Mouse (Mus musculus): ENCODE data around the gene Metap1d. TPM values are rescaled to one million over a fixed set of nuclear protein-coding genes. Genes with fewer than 3 reads are reported as not detected.

Metap1d gene
- 1.4 and 3.1 TPM in 2 replicates for polyA plus RNA-seq (2012)

- Histone ChIP-seq H3K27me3 (ENCODE audit: control insufficient read depth) (peaks cover 2% of the 10 kb centered on the region), H3K9me3 (ENCODE audit: control insufficient read depth, low read length) (peaks cover 5% of the 10 kb centered on the region; the same call in 1 of the 2 replicates), H3K4me3 (replicated peaks) (peak within 1 kb of the TSS; percentile 90), H3K36me3 (ENCODE audit: control insufficient read depth) (peaks cover 11% of the 10 kb centered on the region), H3K4me1 (ENCODE audit: control insufficient read depth) (peaks cover 66% of the 10 kb centered on the region)
- TF ChIP-seq GATA1 (IDR thresholded peaks at IDR 0.05; ENCODE audit: low read length) (no peak), TAL1 (IDR thresholded peaks at IDR 0.05; ENCODE audit: low read length) (no peak)
Observed at GRCm38 (mm10) chr2:71453161-71453916, at the start of gene Metap1d. Gene Metap1d (plus strand): TSS chr2:71453276.

GRCm38 (mm10) chr2:71405613-71406012, 47.5 kb upstream of the Metap1d start:
- no peak for TF ChIP-seq GATA1 (IDR thresholded peaks at IDR 0.05; ENCODE audit: low read length)
- peaks cover 62% of the 10 kb centered on the region for H3K36me3 ChIP-seq (ENCODE audit: control insufficient read depth)
- H3K4me3 ChIP-seq (replicated peaks) = no peak overlapping the region

GRCm38 (mm10) chr2:71418760-71419280, 34.3 kb upstream of the Metap1d start:
- Histone ChIP-seq H3K27me3 (ENCODE audit: control insufficient read depth) (no peaks in the 10 kb centered on the region), H3K4me3 (replicated peaks) (no peak overlapping the region), H3K4me1 (ENCODE audit: control insufficient read depth) (peaks cover 4% of the 10 kb centered on the region), H3K36me3 (ENCODE audit: control insufficient read depth) (peaks cover 83% of the 10 kb centered on the region), H3K9me3 (ENCODE audit: control insufficient read depth, low read length) (no peaks in the 10 kb centered on the region)
- no peak for TF ChIP-seq GATA1 (IDR thresholded peaks at IDR 0.05; ENCODE audit: low read length)
- TF ChIP-seq TAL1 (IDR thresholded peaks at IDR 0.05; ENCODE audit: low read length) = no peak

More at GRCm38 (mm10) chr2:71405613-71406012, 47.5 kb upstream of the Metap1d start:
- Histone ChIP-seq H3K4me1 (ENCODE audit: control insufficient read depth) (no peaks in the 10 kb centered on the region; the same call in 1 of the 2 replicates), H3K9me3 (ENCODE audit: control insufficient read depth, low read length) (no peaks in the 10 kb centered on the region), H3K27me3 (ENCODE audit: control insufficient read depth) (no peaks in the 10 kb centered on the region)

GRCm38 (mm10) chr2:71419408-71419807, 33.7 kb upstream of the Metap1d start:
- TF ChIP-seq TAL1 (IDR thresholded peaks at IDR 0.05; ENCODE audit: low read length) (no peak), GATA1 (IDR thresholded peaks at IDR 0.05; ENCODE audit: low read length) (no peak)
- Histone ChIP-seq H3K36me3 (ENCODE audit: control insufficient read depth) (peaks cover 85% of the 10 kb centered on the region), H3K9me3 (ENCODE audit: control insufficient read depth, low read length) (no peaks in the 10 kb centered on the region), H3K27me3 (ENCODE audit: control insufficient read depth) (no peaks in the 10 kb centered on the region), H3K4me3 (replicated peaks) (no peak overlapping the region), H3K4me1 (ENCODE audit: control insufficient read depth) (peaks cover 9% of the 10 kb centered on the region)

GRCm38 (mm10) chr2:71420895-71421425, 32.1 kb upstream of the Metap1d start:
- TF ChIP-seq GATA1 (IDR thresholded peaks at IDR 0.05; ENCODE audit: low read length) (no peak), TAL1 (IDR thresholded peaks at IDR 0.05; ENCODE audit: low read length) (no peak)
- H3K9me3 ChIP-seq (ENCODE audit: control insufficient read depth, low read length) = no peaks in the 10 kb centered on the region
- H3K36me3 ChIP-seq (ENCODE audit: control insufficient read depth) = peaks cover 82% of the 10 kb centered on the region

GRCm38 (mm10) chr2:71424545-71424944, 28.5 kb upstream of the Metap1d start:
- TF ChIP-seq GATA1 (IDR thresholded peaks at IDR 0.05; ENCODE audit: low read length) (no peak), TAL1 (IDR thresholded peaks at IDR 0.05; ENCODE audit: low read length) (no peak)
- H3K9me3 ChIP-seq (ENCODE audit: control insufficient read depth, low read length) = no peaks in the 10 kb centered on the region
- peaks cover 85% of the 10 kb centered on the region for H3K36me3 ChIP-seq (ENCODE audit: control insufficient read depth)
- peaks cover 10% of the 10 kb centered on the region for H3K4me1 ChIP-seq (ENCODE audit: control insufficient read depth)
- no peaks in the 10 kb centered on the region for H3K27me3 ChIP-seq (ENCODE audit: control insufficient read depth)
- H3K4me3 ChIP-seq (replicated peaks) = no peak overlapping the region

More at GRCm38 (mm10) chr2:71420895-71421425, 32.1 kb upstream of the Metap1d start:
- Histone ChIP-seq H3K4me3 (replicated peaks) (no peak overlapping the region), H3K27me3 (ENCODE audit: control insufficient read depth) (no peaks in the 10 kb centered on the region), H3K4me1 (ENCODE audit: control insufficient read depth) (peaks cover 14% of the 10 kb centered on the region)

- Histone ChIP-seq H3K27me3 (ENCODE audit: control insufficient read depth) (no peaks in the 10 kb centered on the region), H3K4me1 (ENCODE audit: control insufficient read depth) (no peaks in the 10 kb centered on the region), H3K4me3 (replicated peaks) (no peak overlapping the region), H3K9me3 (ENCODE audit: control insufficient read depth, low read length) (no peaks in the 10 kb centered on the region), H3K36me3 (ENCODE audit: control insufficient read depth) (peaks cover 87% of the 10 kb centered on the region)
- TF ChIP-seq GATA1 (IDR thresholded peaks at IDR 0.05; ENCODE audit: low read length) (no peak), TAL1 (IDR thresholded peaks at IDR 0.05; ENCODE audit: low read length) (no peak)
Observed at GRCm38 (mm10) chr2:71435440-71435839, 17.6 kb upstream of the Metap1d start.

GRCm38 (mm10) chr2:71443376-71443775, 9.7 kb upstream of the Metap1d start:
- H3K27me3 ChIP-seq (ENCODE audit: control insufficient read depth) = peaks cover 20% of the 10 kb centered on the region
- TF ChIP-seq GATA1 (IDR thresholded peaks at IDR 0.05; ENCODE audit: low read length) (no peak), TAL1 (IDR thresholded peaks at IDR 0.05; ENCODE audit: low read length) (no peak)

GRCm38 (mm10) chr2:71445536-71446196, 7.4 kb upstream of the Metap1d start:
- H3K27me3 ChIP-seq (ENCODE audit: control insufficient read depth) = peaks cover 21% of the 10 kb centered on the region

More at GRCm38 (mm10) chr2:71443376-71443775, 9.7 kb upstream of the Metap1d start:
- H3K36me3 ChIP-seq (ENCODE audit: control insufficient read depth) = peaks cover 43% of the 10 kb centered on the region
- peaks cover 13% of the 10 kb centered on the region for H3K4me1 ChIP-seq (ENCODE audit: control insufficient read depth)
- no peak overlapping the region for H3K4me3 ChIP-seq (replicated peaks)
- H3K9me3 ChIP-seq (ENCODE audit: control insufficient read depth, low read length) = no peaks in the 10 kb centered on the region

More at GRCm38 (mm10) chr2:71445536-71446196, 7.4 kb upstream of the Metap1d start:
- Histone ChIP-seq H3K4me3 (replicated peaks) (no peak overlapping the region), H3K4me1 (ENCODE audit: control insufficient read depth) (peaks cover 13% of the 10 kb centered on the region), H3K36me3 (ENCODE audit: control insufficient read depth) (peaks cover 24% of the 10 kb centered on the region), H3K9me3 (ENCODE audit: control insufficient read depth, low read length) (peaks cover 5% of the 10 kb centered on the region; the same call in 1 of the 2 replicates)
- TF ChIP-seq TAL1 (IDR thresholded peaks at IDR 0.05; ENCODE audit: low read length) (no peak), GATA1 (IDR thresholded peaks at IDR 0.05; ENCODE audit: low read length) (no peak)
